Mouse (Mus musculus): ENCODE results near the gene Tango6. TPM values are rescaled to one million over a fixed set of nuclear protein-coding genes. Genes with fewer than 3 reads are reported as not detected.

Tango6 gene
- total RNA-seq (2022): 10 to 100 TPM in 3 of 4 experiments, 1 to 10 TPM in 1; 9.9 to 11.0 (median 10.8) TPM

DNA sequence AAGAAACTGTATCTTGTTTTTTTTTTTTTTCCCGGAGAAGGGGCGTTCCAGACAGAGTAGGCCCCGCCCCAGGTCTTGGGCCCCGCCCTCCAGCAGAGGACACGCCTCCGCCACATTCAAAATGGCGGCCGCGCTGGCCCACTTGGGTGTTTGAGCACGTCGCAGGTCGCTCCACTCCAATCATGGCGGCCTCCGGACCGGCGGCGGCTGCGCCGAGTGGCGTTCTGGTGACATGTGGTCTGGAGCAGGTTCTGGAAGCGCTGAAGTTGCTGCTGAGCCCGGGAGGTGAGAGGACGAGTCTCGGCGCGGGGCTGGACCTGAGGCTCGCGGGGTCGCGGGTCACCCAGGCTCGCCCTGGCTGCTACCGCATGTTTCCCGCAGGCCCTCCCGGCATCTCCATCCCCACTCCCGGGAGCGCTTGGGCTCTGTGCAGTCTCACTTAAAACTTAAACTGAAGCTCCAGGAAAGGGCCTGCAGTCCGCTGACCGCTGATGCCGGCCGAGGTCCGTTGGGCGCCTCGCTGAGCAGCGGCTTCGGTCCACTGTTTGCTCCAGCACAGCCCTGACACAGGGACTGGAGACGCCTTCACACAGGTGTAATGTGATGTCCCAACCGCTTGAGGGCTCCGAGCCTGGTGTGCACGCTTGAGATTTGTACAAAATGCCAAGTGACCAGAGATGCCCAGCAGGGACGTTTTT lies at the start of gene Tango6:
Gene Tango6, plus strand, starts transcription at position 98 of the 698 bp plus-strand sequence.
- DNase-seq (ENCODE audit: low spot score): peak; percentile 86

DNA sequence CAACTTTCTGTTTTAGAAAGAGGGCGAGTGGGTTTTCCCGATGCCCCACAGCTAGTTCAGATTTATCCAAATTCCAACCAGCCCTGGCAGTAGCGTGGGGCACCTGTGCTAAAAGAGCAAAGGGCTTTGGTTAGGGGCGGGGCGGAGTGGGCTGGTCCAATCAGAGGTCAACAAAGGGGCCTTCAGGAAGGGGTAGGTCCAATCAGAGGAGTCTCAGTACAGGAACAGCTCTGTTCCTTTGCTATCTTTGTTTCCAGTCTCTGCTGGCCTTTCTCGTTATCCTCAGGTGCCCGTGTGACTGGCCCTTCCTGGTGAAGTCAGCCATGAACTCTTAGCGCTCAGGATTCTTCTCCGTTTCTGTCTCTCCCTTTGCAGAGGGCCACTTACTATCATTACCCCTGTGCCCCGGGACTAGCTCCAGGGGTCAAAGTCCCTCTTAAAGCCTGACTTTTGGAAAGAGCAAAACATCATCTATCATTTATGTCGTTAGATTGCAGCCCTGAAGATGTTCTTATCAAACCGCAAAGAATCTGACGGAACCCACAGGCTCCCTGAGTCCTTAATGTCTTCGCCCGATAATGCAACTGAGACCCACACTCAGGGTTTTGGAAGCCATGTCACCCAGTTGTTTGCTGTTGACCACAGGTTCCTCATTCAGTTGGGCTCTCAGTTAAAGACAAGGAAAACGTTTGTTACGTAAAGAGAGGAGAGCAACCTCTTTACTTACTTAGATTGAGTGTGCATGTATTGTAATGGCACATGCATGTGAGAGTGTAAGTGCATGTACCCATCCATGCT lies 49.3 kb upstream of the Tango6 start:
- no peak for DNase-seq (ENCODE audit: low spot score)

DNA sequence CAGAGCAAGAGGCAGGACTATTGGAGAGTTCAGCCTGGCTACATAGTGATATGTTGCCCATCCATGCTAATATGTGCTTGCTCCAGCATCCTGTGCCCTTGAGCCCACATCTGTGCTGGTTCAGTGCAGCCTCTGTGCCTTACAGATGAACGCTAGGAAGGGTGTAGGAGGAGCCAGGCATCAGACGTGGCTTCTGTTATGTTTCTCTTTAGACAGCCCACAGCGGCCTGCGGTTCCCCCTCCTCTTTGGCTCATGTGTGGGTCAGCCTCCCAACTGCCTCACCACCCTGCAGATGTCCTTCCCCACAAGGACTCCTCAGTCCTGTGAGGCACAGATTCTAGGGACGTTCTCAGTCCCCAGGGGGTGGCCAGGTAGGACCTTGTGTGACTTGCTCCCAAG lies 47.6 kb upstream of the Tango6 start:
- DNase-seq (ENCODE audit: low spot score): no peak

DNA sequence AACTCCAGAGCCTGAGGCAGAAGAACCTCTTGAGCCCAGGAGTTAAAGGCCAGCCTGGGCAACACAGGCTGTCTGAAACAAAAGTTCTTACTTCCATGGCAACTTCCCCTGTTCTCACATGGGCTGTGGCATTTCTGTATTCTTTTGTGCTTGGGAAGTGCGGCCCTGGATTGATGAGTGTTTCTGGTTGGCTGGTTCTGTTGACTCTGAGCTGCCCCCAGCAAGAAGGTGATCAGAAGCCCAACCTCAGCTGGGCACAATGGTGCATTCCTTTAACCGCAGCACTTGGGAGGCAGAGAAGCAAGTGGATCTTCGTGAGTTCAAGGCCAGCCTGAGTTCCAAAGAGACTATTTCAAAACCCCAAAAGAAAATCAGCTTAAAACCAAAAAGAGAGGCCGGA lies 45.4 kb upstream of the Tango6 start:
- DNase-seq (ENCODE audit: low spot score): no peak

DNA sequence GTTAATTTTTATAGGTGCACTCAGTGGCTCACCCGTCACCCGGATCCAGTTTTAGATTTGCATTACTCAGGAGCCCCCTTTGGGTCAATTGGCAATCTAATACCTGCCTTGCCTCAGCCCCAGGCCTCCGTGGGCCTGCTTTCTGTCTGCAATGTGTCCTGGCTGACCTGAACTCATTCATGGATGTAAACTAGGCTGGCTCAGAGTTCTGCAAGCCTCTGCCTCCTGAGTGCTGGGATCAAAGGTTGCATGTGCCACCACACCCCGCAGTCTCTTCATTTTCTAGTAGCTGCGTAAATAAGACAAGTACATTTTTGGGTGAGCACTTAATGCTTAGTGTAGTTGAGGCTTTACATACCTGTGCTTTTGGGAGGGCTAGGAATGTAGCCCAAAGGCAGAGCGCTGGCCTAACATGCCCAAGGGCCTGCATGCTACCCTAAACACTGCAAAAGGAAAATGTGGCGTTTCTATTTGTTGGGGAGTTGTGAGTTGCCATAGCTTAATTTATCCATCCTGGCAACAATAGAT lies 44.0 kb upstream of the Tango6 start:
- no peak for DNase-seq (ENCODE audit: low spot score)

DNA sequence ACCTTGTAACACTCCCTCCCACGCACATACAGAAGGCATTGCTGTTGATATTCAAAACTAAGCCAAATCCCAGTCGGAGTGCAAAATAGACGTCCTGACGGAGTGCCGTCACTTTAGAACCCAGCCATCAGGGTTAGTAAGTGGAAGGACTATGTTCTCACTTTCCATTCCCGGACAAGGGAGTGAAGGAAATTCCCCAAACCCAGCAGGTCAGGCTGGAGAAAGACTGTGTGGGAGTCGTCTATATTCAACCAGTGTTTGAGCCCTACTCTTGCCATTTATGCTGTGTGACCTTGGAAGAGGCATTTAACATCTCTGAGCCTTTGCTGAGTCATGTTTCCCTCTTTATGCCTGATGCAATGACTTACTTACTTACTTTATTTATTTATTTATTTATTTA lies 42.7 kb upstream of the Tango6 start:
- DNase-seq (ENCODE audit: low spot score): no peak

DNA sequence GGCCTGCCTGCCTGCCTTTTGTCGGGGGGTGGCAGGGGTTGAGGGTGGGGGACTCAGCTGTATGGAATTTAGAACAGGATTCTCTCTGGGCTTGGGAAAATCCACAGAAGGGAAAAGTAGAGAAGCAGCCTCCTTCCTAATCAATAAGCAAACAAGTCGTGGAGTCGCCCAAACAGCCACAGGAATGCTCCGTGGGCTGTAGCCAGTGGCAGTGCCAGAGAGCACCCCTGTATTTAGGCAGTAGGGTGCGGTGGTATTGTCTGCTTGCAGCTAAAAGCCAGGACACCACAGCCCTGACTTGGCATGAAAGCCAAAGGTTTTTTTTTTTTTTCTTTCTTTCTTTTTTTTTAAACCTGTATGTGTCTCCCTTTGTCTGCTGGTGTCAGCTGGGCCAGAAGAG lies 41.9 kb upstream of the Tango6 start:
- no peak for DNase-seq (ENCODE audit: low spot score)

DNA sequence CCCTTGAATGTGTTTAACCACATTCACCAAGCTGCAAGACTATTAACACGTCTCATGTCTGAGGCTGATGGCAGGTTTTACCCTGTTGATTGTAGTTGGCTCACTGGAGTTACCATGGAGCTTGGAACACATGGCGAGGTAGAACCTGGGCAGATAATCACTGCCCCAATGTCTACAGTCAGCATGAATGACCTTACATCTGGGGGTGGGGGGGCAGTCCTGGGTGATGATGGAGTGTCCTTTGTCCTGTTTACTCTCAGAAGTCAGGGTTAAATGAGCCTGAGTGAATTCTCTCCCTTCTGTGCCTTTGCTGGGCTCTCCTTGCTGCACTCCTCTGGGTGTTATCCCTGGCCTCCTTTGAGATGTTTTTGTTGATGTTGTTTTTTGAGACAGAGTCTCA lies 40.7 kb upstream of the Tango6 start:
- DNase-seq (ENCODE audit: low spot score): no peak

DNA sequence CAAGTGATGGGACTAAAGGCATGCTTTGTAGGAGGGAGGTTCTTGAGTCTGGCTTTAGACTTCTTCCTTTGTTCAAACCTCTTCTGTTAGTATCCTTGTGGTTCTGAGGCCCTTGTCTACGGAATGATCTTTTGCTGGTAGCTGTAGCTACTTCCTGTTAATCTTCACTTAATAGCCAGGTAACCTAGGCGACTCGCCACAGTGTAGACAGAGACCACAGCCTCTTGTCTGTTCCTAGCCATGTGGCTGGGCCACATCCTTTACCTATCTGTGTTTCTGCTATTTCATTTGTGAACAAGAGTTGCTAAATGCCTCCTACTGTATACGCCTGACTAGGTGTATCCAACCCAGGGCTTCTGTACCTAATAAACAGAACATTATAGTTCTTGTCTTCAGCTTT lies 39.8 kb upstream of the Tango6 start:
- no peak for DNase-seq (ENCODE audit: low spot score)

DNA sequence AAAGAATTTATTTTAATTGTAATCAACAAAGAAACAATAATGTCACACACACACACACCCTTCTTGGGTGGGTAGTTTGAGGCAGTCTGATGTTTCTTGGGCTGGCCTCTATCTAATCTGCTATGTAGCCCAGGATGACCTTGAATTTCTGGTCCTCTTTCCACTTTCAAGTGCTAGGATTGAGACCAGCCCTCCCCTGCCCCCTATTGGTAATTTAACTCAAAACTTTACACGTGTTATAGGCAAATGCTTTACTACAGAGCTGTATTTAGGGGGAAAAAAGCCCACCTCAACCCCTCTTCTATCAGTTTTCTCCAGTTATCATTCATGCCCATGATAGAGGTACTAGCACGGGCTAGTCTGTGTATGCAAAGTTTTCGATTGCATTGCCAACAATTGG lies 37.9 kb upstream of the Tango6 start:
- no peak for DNase-seq (ENCODE audit: low spot score)

DNA sequence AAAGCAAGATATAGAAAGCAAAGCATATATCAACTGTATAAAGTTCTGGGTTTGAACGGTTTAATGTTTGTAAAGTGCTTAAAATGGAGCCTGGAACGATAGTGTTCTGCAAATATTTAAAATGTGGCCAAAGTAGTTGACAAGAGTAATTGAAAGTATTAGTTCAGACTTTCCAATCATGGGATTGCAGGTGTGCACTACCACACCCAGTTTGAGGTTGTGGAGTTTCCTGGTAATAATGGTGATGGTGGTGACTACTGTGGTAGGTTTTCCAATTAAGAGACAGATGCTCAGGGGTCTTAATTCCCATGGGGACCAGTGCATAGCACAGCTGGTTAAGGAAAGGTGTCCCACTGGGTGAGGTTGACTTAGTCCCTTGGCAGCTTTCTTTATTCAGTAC lies 36.7 kb upstream of the Tango6 start:
- DNase-seq (ENCODE audit: low spot score): no peak

DNA sequence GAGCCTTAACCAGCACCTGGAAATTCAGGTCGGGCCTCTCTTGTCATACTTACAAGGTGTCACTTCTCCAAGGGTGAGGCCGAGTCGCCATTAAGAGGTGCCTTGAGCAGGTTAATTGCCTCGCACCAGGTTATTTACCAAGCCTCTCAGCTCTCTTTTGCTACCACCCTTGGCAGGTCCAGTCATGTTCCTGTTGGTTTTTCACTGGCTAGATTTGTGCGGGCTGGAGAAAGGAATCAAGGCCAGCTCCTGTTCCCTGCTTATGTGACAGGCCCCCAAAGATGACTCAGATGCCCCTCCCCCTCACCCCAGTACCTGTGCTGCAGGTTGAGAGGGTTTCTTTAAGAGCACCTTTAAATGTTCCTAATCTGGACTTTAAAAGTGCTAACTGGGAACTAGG lies 36.1 kb upstream of the Tango6 start:
- no peak for DNase-seq (ENCODE audit: low spot score)

DNA sequence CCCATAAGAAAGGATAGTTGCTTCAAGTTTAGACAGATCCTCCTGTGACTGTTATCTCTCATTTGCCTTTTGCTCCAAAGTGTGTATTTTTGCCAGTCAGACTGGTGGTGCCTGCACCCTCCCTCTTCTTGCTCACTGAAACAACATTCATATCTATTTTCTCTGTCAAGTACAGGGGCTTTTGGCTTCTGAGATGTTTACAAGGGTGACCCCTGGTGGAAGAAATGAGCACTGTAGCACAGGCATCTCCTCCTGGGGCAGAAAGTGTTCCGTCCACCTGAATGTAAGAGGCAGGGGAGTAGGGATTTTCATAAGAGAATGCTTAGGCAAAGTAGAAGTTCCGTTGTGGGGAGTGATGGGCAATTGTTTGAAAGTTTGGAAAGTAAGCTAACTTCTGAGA lies 35.5 kb upstream of the Tango6 start:
- DNase-seq (ENCODE audit: low spot score): peak; percentile 75

DNA sequence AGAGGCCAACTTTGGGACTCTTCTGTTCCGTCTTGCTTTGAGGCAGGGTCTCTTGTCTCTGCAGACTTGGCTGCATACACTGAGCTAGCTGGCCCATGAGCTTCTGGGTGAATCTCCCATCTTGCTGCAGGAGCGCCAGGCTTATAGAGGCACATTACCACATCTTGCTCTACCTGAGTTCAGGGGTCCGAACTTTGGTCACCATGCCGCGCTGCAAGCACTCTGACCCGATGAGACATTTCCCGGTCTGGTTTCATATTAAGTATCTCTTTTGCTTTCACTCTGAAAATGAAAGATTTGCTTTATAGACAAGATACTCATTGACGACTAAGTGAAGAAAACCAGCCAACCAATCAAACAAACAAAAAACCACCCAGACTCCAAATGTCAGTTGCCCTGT lies 34.4 kb upstream of the Tango6 start:
- no peak for DNase-seq (ENCODE audit: low spot score)

DNA sequence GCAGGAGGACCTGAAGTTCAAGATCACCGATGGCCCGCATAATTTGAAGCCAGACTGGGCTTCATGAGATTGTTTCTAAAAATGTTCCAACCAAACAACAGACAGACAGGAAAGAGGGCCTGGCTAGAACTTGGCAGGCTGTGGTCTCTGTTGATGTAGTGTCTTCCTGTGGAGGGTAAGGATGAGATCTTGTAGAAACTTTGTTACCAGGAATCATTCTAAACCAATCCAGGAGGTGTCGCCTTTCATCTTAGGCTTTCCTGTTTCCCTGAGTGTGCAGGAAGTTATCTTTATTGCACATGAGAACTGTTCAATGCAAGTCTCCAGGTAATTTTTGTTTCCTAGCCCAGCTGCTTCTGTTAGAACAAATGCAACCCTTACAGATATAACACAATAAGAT lies 30.9 kb upstream of the Tango6 start:
- DNase-seq (ENCODE audit: low spot score): no peak

DNA sequence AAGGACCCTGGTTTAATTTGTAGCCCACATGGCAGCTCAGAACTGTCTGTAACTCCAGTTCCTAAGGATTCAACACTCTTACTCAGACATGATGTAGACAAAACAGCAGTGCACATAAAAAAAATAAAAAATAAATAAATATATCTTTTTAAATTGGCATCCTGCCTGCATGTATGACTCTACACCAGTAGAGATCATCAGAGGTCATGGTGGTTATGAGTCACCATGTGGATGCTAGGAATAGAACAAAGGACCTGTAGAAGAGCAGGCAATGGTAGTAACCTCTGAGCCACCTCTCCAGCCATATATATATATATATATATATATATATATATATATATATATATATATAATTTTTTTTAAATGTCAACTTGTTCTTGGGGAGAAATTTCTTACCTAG lies 26.8 kb upstream of the Tango6 start:
- no peak for DNase-seq (ENCODE audit: low spot score)

DNA sequence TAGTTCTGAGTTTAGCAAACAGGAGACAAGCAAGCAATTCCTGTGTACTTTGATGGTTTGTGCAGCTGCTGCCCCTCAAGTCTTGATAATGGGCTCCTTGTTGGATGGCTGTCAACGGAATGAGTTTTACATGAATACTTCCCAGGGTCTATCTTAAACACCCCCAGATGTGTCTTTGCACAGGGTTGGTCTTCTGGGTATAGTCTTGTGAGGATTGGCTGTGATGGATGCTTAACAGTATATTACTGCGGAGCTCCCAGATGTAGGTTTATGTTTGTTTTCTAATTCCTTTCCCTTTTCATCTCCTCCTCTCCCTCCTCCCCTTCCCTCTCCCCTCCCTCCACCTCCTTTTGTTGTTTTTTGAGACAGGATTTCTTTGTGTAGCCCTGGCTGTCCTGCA lies 10.1 kb upstream of the Tango6 start:
- DNase-seq (ENCODE audit: low spot score): no peak

DNA sequence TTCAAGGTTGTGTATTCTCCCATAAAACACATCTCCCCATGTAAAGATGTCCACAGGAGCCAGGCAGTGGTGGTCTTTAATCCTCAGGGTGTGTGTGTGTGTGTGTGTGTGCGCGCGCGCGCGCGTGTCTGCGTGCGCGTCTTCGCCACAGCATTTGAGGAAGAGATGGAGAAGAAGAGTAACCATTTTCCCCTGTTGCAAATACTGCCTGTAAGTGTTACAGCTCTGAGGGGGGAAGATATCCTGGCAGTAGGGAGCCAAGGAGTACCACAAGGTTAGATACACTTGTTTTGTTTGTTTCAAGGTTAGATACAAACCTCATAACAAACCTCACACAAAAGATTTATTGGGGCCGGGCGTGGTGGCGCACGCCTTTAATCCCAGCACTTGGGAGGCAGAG lies 8.6 kb upstream of the Tango6 start:
- no peak for DNase-seq (ENCODE audit: low spot score)

DNA sequence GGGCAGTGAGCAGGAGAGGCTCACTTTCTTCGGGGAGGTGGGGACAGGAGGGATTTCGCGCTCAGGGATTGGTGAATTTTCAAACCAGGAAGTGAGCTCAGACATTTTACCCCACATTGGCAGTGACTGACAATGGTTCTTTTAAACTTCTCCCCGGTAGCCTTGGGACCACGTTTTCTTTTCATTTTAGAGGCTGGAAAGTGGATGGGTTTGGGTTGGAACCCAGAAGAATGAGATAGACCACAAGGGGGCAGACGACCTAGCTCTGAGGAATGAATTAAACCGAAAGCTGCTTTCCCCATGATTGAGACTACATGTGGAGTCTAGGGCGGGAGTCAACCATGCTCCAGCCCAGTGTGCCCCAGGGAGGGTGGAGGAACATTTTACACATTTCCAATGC lies 8.0 kb upstream of the Tango6 start:
- DNase-seq (ENCODE audit: low spot score): no peak

DNA sequence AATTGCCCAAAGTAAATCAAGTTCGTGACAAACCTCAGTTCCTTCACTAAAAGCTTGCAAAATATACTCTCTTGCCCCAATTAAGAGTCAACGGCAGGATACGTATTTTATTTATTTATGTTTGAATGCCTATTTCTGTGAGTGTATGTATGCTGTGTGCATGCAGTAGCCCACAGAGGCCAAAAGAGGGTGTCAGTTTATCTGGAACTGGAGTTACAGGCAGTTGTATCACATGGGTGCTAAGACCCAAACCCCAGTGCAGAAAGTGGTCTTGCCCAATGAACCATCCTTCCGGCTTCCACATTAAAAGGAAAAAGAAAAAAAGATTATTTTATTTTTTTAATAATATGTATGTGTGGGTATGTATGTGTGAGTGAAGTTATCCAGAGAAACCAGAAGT lies 1.5 kb downstream of the Tango6 start:
- DNase-seq (ENCODE audit: low spot score): no peak

DNA sequence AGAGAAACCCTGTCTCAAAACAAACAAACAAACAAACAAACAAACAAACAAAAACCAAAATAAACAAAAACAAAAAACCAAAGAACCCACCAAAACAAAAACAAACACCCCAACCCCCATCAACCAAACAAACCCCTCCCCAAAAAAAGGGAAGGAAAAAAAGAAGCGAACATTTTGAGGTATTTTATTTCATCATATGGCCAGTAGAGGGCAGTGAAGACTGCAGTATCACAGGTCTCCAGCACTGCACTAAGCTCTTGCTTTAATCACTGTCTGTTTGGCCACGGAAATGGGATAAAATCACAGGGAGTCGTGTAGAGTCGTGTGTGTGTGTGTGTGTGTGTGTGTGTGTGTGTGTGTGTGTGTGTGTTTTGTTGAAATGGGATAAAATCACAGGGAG lies 4.6 kb downstream of the Tango6 start:
- peak; percentile 39 for DNase-seq (ENCODE audit: low spot score)

DNA sequence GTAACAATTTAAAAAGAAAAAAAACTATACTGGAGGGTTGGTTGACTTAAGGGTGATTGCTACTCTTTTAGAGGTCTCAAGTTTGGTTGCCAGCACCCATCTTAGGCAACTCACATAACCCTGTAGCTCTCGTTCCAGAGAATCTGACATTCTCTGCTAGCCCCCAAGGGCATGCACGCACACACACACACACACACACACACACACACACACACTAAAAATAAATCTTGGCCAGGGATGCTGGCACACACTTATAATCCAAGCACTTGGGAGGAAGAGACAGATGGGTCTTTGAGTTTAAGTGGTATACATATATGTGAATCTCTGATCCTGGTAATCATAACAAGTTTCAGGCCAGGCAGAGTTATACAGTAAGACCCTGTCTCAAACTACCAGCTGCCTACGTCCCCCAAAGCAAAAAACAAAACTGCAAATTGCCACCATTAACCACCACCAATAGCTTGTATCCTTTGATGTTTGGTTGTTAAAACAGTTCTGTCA lies 14.9 kb downstream of the Tango6 start:
- DNase-seq (ENCODE audit: low spot score): no peak

DNA sequence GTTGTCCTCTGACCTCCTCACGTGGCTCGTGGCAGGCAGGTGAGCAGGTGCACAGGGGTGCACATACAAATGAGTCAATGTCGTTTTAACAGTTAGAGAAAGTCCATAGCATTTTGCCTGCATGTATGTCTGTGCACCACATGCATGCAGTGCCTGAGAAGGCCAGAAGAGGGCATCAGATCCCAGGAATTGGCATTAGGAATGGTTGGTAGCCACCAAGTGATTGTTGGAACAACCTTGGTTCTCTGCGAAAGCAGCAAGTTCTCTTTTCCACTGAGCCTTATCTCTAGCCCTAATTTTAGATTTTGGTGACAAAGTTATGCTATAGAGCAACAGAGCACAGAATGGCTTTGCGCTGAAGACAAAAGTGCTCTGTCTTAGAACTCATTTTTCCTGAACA lies 16.7 kb downstream of the Tango6 start:
- DNase-seq (ENCODE audit: low spot score): peak; percentile 76

All from heart, adult 8-10 months (tissue).